Mouse (Mus musculus): ENCODE measurements around the gene Syce1. TPM values are rescaled to one million over a fixed set of nuclear protein-coding genes. Genes with fewer than 3 reads are reported as not detected.

The Syce1 gene
- polyA plus RNA-seq (2012; rRNA removed), result 0.11 and 0.79 TPM in 2 replicates

DNA sequence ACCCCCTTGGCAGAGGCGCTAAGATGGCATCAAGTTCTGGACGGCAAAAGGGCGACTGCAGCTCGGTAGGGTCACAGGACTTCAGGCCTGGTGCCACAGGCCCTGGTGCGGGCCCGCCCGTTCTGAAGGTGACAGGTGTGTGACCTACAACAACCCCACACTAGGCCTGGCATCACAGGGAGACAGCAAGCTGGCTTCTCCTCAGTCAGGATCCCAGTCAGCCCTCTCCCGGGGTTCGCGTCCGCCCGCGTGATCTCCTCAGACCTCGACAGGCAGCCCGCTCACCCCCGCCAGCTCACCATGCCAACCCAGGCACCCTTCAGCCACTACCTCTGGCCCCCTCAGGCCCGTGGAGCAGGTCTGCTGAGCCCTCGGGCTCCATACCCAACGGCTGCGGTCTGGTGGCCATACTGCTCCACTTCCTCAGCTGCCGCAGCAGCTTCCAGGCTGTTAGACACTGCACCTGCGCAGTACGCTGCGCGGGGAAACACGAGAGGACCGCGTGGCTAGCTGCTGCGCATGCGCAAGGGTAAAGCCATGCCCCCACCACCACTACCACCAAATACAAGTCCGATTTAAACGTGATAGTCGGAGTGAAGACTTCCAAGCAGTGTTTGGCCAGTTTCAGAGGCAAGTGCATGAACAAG is at the start of gene Syce1:
Gene Syce1 (minus strand): TSS at position 447 of the 647 bp plus-strand sequence.
- no peak within 1 kb of the TSS for H3K27ac ChIP-seq (ENCODE audit: insufficient read depth, low read length)
- WGBS, result 84% methylated on average over 33 of the region's 33 CpGs
- H3K4me1 ChIP-seq (ENCODE audit: control insufficient read depth, insufficient read depth, low read length), result no peaks in the 10 kb centered on the region
- H3K27me3 ChIP-seq (ENCODE audit: control insufficient read depth, insufficient read depth, low read length), result no peaks in the 10 kb centered on the region
- TF ChIP-seq CTCF (IDR thresholded peaks at IDR 0.05; ENCODE audit: borderline replicate concordance, insufficient read depth, low read depth, low read length), result no peak
- DNase-seq, result no peak
- H3K4me3 ChIP-seq (replicated peaks; ENCODE audit: insufficient read depth, low read depth, low read length), result no peak within 1 kb of the TSS

DNA sequence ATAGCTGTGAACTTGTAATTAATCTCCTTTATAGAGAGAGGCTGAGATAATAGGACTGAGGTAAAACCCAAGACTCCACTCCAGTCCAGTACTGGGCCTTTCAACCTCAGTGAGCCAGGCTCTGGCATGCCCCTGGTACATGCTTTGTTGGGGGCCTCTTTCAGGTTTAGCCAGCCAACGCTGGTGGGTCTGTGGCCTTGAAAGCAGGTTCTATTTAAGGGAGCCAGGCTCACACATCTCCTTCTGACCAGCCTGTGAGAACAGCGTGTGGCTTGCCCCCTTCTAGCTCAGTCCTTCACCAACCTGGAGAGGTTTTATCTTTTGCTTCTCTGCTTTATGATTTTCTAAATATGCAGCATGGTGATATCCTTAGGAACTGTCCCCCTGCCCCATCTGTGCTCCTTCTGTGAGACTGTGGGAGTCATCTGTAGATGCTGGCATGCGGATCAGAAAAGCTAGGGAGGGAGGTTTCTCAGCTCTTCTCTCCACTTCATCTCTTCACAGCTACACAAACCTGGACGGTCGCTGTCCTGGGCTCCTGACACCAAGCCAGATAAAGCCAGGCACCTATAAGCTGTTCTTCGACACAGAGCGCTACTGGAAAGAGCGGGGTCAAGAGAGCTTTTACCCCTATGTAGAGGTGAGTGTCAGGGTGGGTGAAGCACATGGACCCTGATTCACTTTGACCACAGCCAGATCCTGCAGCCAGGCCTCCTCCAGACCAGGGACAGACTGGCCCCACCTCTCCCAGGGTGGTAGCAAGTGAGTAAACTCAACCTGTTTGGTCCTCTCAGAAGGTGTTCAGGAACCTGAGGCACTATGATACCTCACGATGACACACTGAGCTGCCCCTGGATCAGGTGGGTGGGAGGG is 48.8 kb upstream of the Syce1 start:
- TF ChIP-seq CTCF (IDR thresholded peaks at IDR 0.05; ENCODE audit: borderline replicate concordance, insufficient read depth, low read depth, low read length), result no peak
- no peak for TF ChIP-seq POLR2A (IDR thresholded peaks at IDR 0.05; ENCODE audit: borderline replicate concordance, insufficient read depth, low read length)
- WGBS, result 62% methylated on average over 9 of the region's 9 CpGs
- no peak overlapping the region for H3K27ac ChIP-seq (ENCODE audit: insufficient read depth, low read length)
- no peak for DNase-seq
- no peaks in the 10 kb centered on the region for H3K27me3 ChIP-seq (ENCODE audit: control insufficient read depth, insufficient read depth, low read length)
- no peak overlapping the region for H3K4me3 ChIP-seq (replicated peaks; ENCODE audit: insufficient read depth, low read depth, low read length)
- no peaks in the 10 kb centered on the region for H3K4me1 ChIP-seq (ENCODE audit: control insufficient read depth, insufficient read depth, low read length)

DNA sequence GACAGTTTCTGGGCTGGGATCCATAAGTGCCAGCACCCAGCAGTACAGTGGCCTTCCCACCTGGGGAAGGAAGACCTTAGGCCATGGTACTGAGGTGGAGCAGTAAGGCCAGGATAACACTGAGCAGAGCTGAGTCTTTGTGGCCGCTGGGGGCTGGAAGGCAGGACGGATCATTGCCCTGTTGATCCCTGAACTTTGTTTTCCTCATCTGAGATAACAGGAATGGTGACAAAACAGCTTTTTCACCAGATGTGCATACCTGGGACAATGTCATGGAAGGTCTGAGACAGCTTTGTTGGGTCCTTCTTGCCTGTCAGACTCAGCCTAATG is 48.1 kb upstream of the Syce1 start:
- TF ChIP-seq POLR2A (IDR thresholded peaks at IDR 0.05; ENCODE audit: borderline replicate concordance, insufficient read depth, low read length) (no peak), CTCF (IDR thresholded peaks at IDR 0.05; ENCODE audit: borderline replicate concordance, insufficient read depth, low read depth, low read length) (no peak)
- Histone ChIP-seq H3K4me1 (ENCODE audit: control insufficient read depth, insufficient read depth, low read length) (no peaks in the 10 kb centered on the region), H3K27ac (ENCODE audit: insufficient read depth, low read length) (no peak overlapping the region), H3K27me3 (ENCODE audit: control insufficient read depth, insufficient read depth, low read length) (no peaks in the 10 kb centered on the region), H3K4me3 (replicated peaks; ENCODE audit: insufficient read depth, low read depth, low read length) (no peak overlapping the region)
- DNase-seq, result no peak
- 84% methylated on average over 2 of the region's 2 CpGs for WGBS

DNA sequence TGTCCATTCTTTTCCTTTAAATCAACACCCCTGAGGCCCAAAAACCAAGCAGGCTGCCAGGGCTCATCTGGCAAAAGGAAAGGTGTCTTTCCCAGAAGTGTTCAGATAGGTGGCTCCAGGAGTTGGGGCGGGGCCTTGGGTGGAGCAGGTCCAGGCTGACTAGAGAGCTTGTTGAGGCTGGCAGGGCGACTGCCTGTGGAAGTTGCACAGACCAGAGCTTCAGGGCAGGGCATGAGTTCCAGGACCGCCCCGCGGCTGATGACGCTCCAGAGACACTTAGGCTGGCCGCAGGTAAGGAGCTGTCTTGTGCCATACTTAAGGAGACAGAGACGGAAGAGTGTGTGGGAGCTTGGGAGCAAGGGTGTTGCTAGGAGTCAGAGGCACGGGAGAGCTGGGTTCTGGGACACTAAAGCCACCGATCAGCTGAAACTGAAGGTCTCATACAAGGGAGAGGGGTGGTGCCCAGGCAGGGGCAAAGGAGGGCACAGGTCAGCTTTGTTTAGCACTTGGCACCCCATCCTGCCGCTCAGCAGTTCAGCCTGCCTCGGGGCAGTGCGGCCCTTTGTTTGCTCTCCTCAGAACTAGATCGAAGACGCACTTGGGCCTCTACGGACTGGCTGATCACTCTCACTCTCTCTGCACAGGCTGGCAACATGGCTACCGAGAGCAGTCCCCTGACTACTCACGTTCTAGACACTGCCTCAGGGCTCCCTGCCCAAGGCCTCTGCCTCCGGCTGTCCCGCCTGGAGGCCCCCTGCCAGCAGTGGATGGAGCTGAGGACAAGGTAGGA is 47.5 kb upstream of the Syce1 start, which contains the start of gene Urah:
Gene Urah (plus strand): TSS at position 51 of the 790 bp plus-strand sequence.
- no peak for DNase-seq
- no peaks in the 10 kb centered on the region for H3K4me1 ChIP-seq (ENCODE audit: control insufficient read depth, insufficient read depth, low read length)
- no peak within 1 kb of the TSS for H3K4me3 ChIP-seq (replicated peaks; ENCODE audit: insufficient read depth, low read depth, low read length)
- H3K27me3 ChIP-seq (ENCODE audit: control insufficient read depth, insufficient read depth, low read length), result no peaks in the 10 kb centered on the region
- no peak within 1 kb of the TSS for H3K27ac ChIP-seq (ENCODE audit: insufficient read depth, low read length)
- TF ChIP-seq CTCF (IDR thresholded peaks at IDR 0.05; ENCODE audit: borderline replicate concordance, insufficient read depth, low read depth, low read length) (no peak), POLR2A (IDR thresholded peaks at IDR 0.05; ENCODE audit: borderline replicate concordance, insufficient read depth, low read length) (no peak)
- WGBS, result 57% methylated on average over 20 of the region's 20 CpGs

DNA sequence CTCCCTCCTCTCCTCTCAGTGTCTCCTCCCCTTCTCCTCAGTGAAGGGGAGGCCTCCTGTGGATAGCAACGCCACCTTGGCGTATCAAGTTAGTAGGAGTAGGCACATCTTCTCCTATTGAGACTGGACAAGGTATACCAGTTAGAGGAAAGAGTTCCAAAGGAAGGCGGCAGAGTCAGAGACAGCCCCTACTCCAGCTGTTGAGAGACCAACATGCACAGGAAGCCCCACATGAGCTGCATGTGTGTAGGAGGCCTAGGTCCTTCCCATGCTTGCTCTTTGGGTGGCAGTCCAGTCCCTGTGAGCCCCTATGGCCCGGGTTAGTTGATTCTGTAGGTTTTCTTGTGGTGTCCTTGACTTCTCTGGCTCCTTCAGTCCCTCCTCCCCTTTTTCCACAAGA is 45.7 kb upstream of the Syce1 start:
- TF ChIP-seq POLR2A (IDR thresholded peaks at IDR 0.05; ENCODE audit: borderline replicate concordance, insufficient read depth, low read length) (no peak), CTCF (IDR thresholded peaks at IDR 0.05; ENCODE audit: borderline replicate concordance, insufficient read depth, low read depth, low read length) (no peak)
- WGBS, result 82% methylated on average over 4 of the region's 4 CpGs
- Histone ChIP-seq H3K4me3 (replicated peaks; ENCODE audit: insufficient read depth, low read depth, low read length) (no peak overlapping the region), H3K27ac (ENCODE audit: insufficient read depth, low read length) (no peak overlapping the region), H3K4me1 (ENCODE audit: control insufficient read depth, insufficient read depth, low read length) (no peaks in the 10 kb centered on the region), H3K27me3 (ENCODE audit: control insufficient read depth, insufficient read depth, low read length) (no peaks in the 10 kb centered on the region)
- no peak for DNase-seq

DNA sequence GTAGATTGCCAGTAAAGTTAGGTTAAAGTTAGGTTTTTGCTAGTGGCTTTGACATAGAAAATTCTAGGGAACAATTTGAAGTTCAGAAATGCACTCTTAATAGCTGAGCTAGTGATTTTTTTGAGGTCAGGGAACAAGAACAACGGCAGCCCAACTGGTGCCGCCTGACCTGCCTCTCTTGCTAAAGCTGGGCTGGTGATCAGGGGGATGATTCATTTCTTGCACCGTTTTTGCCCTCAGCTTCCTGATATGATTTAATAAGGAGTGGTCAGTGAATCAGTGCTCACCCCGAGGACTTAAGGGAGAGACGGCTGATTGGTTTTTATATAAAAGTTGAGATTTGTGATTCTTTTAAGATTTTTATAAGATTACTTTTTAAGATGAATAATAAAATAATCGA is 43.8 kb upstream of the Syce1 start:
- 70% methylated on average over 6 of the region's 6 CpGs for WGBS
- no peak for TF ChIP-seq CTCF (IDR thresholded peaks at IDR 0.05; ENCODE audit: borderline replicate concordance, insufficient read depth, low read depth, low read length)
- no peak for TF ChIP-seq POLR2A (IDR thresholded peaks at IDR 0.05; ENCODE audit: borderline replicate concordance, insufficient read depth, low read length)
- Histone ChIP-seq H3K27ac (ENCODE audit: insufficient read depth, low read length) (no peak overlapping the region), H3K4me3 (replicated peaks; ENCODE audit: insufficient read depth, low read depth, low read length) (no peak overlapping the region), H3K27me3 (ENCODE audit: control insufficient read depth, insufficient read depth, low read length) (no peaks in the 10 kb centered on the region), H3K4me1 (ENCODE audit: control insufficient read depth, insufficient read depth, low read length) (no peaks in the 10 kb centered on the region)
- no peak for DNase-seq

DNA sequence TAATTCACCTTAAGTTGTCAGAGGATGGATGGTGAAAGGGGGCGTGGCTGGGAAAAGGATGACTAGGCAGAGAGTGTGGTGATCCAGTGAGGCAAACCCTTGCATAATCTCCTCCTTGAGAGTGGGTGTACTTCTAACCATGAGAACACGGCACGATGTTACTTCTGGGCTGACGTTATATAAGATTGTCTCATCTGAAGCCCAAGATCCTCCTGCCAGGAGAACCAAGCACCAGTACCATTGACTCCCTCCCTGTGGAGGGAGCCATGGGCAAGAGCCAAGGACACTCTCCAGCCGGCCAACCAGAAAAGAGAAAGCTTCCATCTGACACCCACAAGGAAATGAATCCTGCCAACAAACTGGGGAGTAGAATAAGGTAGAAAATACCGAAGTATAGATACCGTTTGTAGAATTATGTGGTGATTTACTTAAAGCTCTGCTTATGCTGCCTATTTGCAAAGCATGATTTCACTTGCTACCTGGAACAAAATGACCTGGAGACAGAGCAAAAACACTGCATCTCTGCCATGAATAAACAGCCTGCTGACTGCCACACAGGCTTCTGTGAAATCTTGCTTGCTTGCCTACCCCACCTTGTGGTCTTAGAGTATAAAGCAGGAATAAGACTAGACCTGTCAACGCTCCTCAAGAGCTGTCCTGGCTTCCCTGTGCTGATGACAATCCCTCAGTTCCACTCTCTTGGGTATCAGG is 40.7 kb upstream of the Syce1 start:
- TF ChIP-seq POLR2A (IDR thresholded peaks at IDR 0.05; ENCODE audit: borderline replicate concordance, insufficient read depth, low read length), result no peak
- TF ChIP-seq CTCF (IDR thresholded peaks at IDR 0.05; ENCODE audit: borderline replicate concordance, insufficient read depth, low read depth, low read length), result peak; percentile 73
- peak; percentile 67 to 84 for DNase-seq
- H3K4me3 ChIP-seq (replicated peaks; ENCODE audit: insufficient read depth, low read depth, low read length), result peak overlapping the region; percentile 23
- H3K27ac ChIP-seq (ENCODE audit: insufficient read depth, low read length), result peak overlapping the region; percentile 46; the same call in 1 of the 2 replicates
- no peaks in the 10 kb centered on the region for H3K4me1 ChIP-seq (ENCODE audit: control insufficient read depth, insufficient read depth, low read length)
- WGBS, result 7% methylated on average over 8 of the region's 8 CpGs
- no peaks in the 10 kb centered on the region for H3K27me3 ChIP-seq (ENCODE audit: control insufficient read depth, insufficient read depth, low read length)

All from cerebellum, adult 2 months (tissue).